Mouse (Mus musculus) liver, postnatal 0 days (tissue): ENCODE results near the gene Wfdc6a. TPM values are rescaled to one million over a fixed set of nuclear protein-coding genes. Genes with fewer than 3 reads are reported as not detected.
"Not testable (repeated sequence)": the region's sequence is repeated elsewhere in the genome, so short reads cannot be mapped to it uniquely, and the experiment has no call there.

ENCODE experiments used
- ATAC-seq: fragments of 200-750 bp; cut with Nextera tagmentation; 2 replicates; pipeline ENCODE4 v1.8.0; 2017; ENCODE audit warnings: mild to moderate bottlenecking, moderate library complexity
- DNase-seq: peaks from one replicate; pipeline ENCODE4 v3.0.0-alpha.2; 2016
- H3K27ac ChIP-seq: fragments of 300-500 bp; sonication (generic); 2 replicates; pipeline ENCODE4 v1.5.1; 2014; ENCODE audit warnings: antibody characterized with exemption, moderate library complexity, mild to moderate bottlenecking, low read depth
- H3K27me3 ChIP-seq: fragments of 300-500 bp; sonication (generic); 2 replicates; pipeline ENCODE4 v1.6.1; 2014; ENCODE audit warnings: low read length, control low read depth, mixed read lengths; ENCODE audit not compliant: insufficient read depth
- H3K36me3 ChIP-seq: fragments of 300-500 bp; sonication (generic); replicated peaks from 2 replicates; pipeline ENCODE4 v1.6.1; 2014; ENCODE audit warnings: mild to moderate bottlenecking, control low read depth, low read length, moderate library complexity, mixed read lengths; ENCODE audit not compliant: insufficient read depth
- H3K4me1 ChIP-seq: fragments of 300-500 bp; sonication (generic); 2 replicates; pipeline ENCODE4 v1.6.1; 2014; ENCODE audit warnings: antibody characterized with exemption, mild to moderate bottlenecking, control low read depth; ENCODE audit not compliant: insufficient read depth
- H3K4me2 ChIP-seq: fragments of 300-500 bp; sonication (generic); 2 replicates; pipeline ENCODE4 v1.6.1; 2014; ENCODE audit warnings: low read depth, mild to moderate bottlenecking, low read length, moderate library complexity, mixed read lengths
- H3K4me3 ChIP-seq: fragments of 300-500 bp; sonication (generic); 2 replicates; pipeline ENCODE4 v1.5.1; 2014; ENCODE audit warnings: low read depth, low read length
- H3K9ac ChIP-seq: fragments of 300-500 bp; sonication (generic); replicated peaks from 2 replicates; pipeline ENCODE4 v1.6.1; 2014; ENCODE audit warnings: mild to moderate bottlenecking, moderate library complexity
- H3K9me3 ChIP-seq: fragments of 300-500 bp; sonication (generic); 2 replicates; pipeline ENCODE4 v1.6.1; 2016; ENCODE audit warnings: mild to moderate bottlenecking, control low read depth, low read length, mixed read lengths
- CTCF ChIP-seq: sonication (generic); IDR thresholded peaks from 2 replicates; pipeline ENCODE4 v1.5.1; 2016; ENCODE audit warnings: antibody characterized with exemption, low read depth
- EP300 ChIP-seq: IDR thresholded peaks from 2 replicates; pipeline ENCODE4 v1.6.1; 2016; ENCODE audit warnings: antibody characterized with exemption, low read depth, mild to moderate bottlenecking
- whole genome bisulfite sequencing: fragments of 180-500 bp; shearing (Covaris S2); extraction: QIAGEN DNeasy Blood & Tissue Kit; methylation state at CpG from one replicate; pipeline ENCODE4 v1.1.7; 2014; ENCODE audit not compliant: insufficient replicate concordance; 5-methylcytosine and 5-hydroxymethylcytosine counted together
- polyA plus RNA-seq: library from polyadenylated mRNA; unstranded; fragments of >200 nt; fragmentation: Nextera tagmentation; extraction: Ambion mirVana; gene quantifications from 2 replicates; pipeline ENCODE4 v1.2.1, GENCODE M21; 2015

The Wfdc6a gene
- not detected in 2 replicates for polyA plus RNA-seq

DNA sequence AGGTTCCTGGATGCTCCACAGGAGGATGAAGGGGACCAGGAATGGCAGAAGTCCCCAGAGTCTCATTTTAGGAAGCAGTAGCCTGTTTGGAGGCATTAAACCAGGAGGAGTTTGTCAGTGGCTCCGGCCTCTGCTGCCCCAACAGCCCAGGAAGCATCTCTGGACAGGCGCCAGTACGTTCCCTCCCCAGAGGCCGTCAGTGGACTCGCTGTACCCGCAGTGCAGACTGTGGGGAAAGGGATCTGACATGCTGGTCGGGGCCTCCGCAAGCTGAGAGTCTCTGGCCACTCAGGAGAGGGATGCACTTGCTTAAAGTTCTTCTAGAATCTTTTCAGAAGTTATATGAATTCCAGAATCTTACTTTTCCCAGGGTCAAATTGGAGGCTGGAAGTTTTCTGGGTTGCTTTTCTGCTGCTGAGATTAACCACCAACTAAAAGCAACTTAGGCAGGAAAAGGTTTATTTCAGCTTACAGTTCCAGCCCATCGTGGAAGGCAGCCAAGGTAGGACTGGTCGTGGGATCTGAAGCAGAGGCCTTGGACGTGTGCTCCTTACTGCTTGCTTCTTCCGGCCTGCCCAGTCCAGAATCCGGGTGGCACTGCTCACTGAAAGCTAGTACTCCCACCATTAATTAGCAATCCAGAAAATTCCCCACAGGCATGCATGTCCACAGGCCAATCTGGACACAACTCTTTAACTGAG lies at the start of gene Wfdc6a:
Gene Wfdc6a (minus strand): TSS at position 423 of the 701 bp plus-strand sequence.
- not testable (repeated sequence) for H3K27ac ChIP-seq

DNA sequence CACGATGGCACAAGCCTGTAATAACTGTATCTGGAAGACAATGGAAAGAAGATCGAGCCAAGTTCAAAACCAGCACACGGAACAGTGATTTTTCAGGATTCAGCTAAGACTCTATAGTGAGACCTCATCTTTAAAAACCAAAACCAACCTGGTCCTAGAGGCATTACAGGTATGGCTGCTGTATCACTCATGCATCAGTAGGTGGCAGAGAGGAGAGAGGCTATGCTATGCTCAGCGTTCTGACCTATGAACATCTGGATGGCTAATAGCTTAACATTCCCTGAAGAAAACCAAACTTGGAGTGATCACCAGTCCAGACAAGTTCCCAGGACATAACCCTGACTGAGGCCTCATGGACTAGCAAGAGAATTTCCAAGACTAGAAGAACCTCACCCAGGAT lies 36.5 kb upstream of the Wfdc6a start:
- no peak overlapping the region for H3K9ac ChIP-seq
- no peak overlapping the region for H3K27ac ChIP-seq
- DNase-seq (no peak), ATAC-seq (no peak)
- no peak overlapping the region for H3K4me2 ChIP-seq
- 74% methylated on average over 4 of the region's 4 CpGs for WGBS
- no peaks in the 10 kb centered on the region for H3K4me1 ChIP-seq
- TF ChIP-seq EP300 (no peak), CTCF (0 out of 2 replicates have a peak, but pooled peaks have one; percentile 7)
- no peaks in the 10 kb centered on the region for H3K36me3 ChIP-seq
- H3K27me3 ChIP-seq, result no peaks in the 10 kb centered on the region
- no peak overlapping the region for H3K4me3 ChIP-seq
- H3K9me3 ChIP-seq, result no peaks in the 10 kb centered on the region

More for the DNA sequence above, at the start of gene Wfdc6a:
- not testable (repeated sequence) for H3K27me3 ChIP-seq, H3K9ac ChIP-seq, H3K9me3 ChIP-seq, H3K4me2 ChIP-seq, H3K36me3 ChIP-seq, H3K4me1 ChIP-seq, DNase-seq, ATAC-seq, H3K4me3 ChIP-seq
- 59% methylated on average over 13 of the region's 13 CpGs for WGBS

DNA sequence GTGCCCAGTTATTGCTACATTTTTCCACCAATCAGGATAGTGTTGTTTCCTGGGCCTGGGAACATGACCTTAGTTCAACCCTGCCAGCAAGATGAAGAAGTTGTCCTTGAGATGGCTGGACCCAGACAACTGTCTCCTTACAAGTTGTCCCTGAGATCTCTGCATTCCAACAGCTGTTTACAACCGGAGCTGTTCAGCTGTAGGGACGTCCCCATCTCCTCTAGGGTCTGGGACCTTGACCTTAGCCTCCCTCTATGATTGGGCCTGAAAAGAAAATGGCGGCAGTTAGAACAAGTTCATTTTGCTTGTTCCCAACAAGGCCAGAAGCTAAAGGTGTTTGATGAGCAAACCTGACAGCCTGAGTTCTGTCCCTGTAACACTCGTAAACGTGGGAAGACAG lies 33.8 kb upstream of the Wfdc6a start:
- Histone ChIP-seq H3K27me3 (no peaks in the 10 kb centered on the region), H3K27ac (no peak overlapping the region), H3K4me3 (no peak overlapping the region), H3K9ac (no peak overlapping the region), H3K4me1 (no peaks in the 10 kb centered on the region), H3K36me3 (no peaks in the 10 kb centered on the region), H3K4me2 (no peak overlapping the region), H3K9me3 (no peaks in the 10 kb centered on the region)
- 72% methylated on average over 5 of the region's 5 CpGs for WGBS
- no peak for TF ChIP-seq CTCF
- TF ChIP-seq EP300, result no peak
- no peak for ATAC-seq
- DNase-seq, result no peak

DNA sequence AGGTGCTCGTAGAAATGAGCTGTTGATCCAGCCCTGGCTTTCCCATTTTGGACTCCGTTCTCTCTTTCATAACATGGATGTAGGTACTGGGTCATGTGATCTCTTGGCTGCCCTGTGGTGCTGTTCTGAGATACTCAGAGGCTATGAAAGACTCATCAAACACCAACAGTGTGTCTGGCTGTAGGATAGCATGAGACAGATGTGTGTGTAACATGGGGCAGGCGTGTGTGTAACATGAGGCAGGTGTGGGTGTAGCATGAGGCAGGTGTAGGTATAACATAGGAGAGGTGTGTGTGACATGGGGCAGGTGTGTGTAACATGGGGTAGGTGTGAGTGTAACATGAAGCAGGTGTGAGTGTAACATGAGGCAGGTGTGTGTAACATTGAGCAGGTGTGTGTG lies 30.1 kb upstream of the Wfdc6a start:
- no peak for TF ChIP-seq CTCF
- TF ChIP-seq EP300, result no peak
- H3K27me3 ChIP-seq, result no peaks in the 10 kb centered on the region
- no peak overlapping the region for H3K4me3 ChIP-seq
- no peaks in the 10 kb centered on the region for H3K4me1 ChIP-seq
- H3K36me3 ChIP-seq, result no peaks in the 10 kb centered on the region
- no peak overlapping the region for H3K9ac ChIP-seq
- ATAC-seq (no peak), DNase-seq (no peak)
- WGBS, result 90% methylated on average over 3 of the region's 3 CpGs
- no peaks in the 10 kb centered on the region for H3K9me3 ChIP-seq
- H3K27ac ChIP-seq, result no peak overlapping the region
- H3K4me2 ChIP-seq, result no peak overlapping the region

DNA sequence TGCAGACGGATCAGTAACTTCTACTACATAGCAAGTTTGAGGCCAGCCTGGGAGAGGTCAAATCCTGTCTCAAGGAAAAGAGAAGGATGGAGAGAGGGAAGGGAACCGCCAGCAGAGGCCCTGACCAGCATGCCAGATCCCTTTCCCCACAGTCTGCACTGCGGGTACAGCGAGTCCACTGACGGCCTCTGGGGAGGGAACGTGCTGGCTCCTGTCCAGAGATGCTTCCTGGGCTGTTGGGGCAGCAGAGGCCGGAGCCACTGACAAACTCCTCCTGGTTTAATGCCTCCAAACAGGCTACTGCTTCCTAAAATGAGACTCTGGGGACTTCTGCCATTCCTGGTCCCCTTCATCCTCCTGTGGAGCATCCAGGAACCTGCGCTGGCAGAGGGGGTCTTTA lies 28.2 kb upstream of the Wfdc6a start, which contains the start of the genes Wfdc6b and Wfdc8:
Gene Wfdc6b (plus strand): TSS at position 52 of the 400 bp plus-strand sequence.
Gene Wfdc8 (minus strand): TSS at position 156 of the 400 bp plus-strand sequence.
- not testable (repeated sequence) for H3K36me3 ChIP-seq, H3K9me3 ChIP-seq, H3K4me1 ChIP-seq, H3K9ac ChIP-seq, H3K4me3 ChIP-seq, DNase-seq, H3K27ac ChIP-seq, ATAC-seq, H3K4me2 ChIP-seq, H3K27me3 ChIP-seq
- 56% methylated on average over 8 of the region's 8 CpGs for WGBS

DNA sequence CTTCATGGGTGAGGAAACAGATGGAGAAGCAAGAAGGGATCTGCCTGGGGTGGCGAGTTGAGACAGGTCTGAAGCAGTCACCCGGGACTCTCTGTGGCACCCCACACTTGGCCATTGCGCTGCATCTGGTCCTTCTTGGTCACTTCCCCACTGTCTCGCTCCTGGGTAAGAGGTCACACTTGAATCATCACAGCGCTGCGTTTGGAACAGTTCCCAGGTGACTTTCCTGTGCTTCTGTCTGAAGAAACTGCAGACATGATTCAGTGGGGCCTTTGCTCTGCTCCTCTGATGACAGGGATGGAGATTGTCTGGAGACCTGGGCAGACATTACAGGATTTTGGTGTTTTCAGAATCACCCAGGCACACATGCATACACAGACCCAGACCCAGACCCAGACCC lies 23.5 kb upstream of the Wfdc6a start:
- ATAC-seq, result no peak
- H3K4me3 ChIP-seq, result no peak overlapping the region
- no peak for TF ChIP-seq CTCF
- TF ChIP-seq EP300, result no peak
- H3K9me3 ChIP-seq, result no peaks in the 10 kb centered on the region
- H3K36me3 ChIP-seq, result no peaks in the 10 kb centered on the region
- DNase-seq, result no peak
- no peak overlapping the region for H3K9ac ChIP-seq
- WGBS, result 64% methylated on average over 6 of the region's 6 CpGs
- H3K27ac ChIP-seq, result no peak overlapping the region
- H3K4me2 ChIP-seq, result no peak overlapping the region
- H3K27me3 ChIP-seq, result no peaks in the 10 kb centered on the region
- no peaks in the 10 kb centered on the region for H3K4me1 ChIP-seq
